Mouse (Mus musculus): ENCODE data around the gene A530084C06Rik. TPM values are rescaled to one million over a fixed set of nuclear protein-coding genes. Genes with fewer than 3 reads are reported as not detected.

Gene A530084C06Rik
- total and polyA plus RNA-seq, 2 experiments from 2014 or later = not detected

DNA sequence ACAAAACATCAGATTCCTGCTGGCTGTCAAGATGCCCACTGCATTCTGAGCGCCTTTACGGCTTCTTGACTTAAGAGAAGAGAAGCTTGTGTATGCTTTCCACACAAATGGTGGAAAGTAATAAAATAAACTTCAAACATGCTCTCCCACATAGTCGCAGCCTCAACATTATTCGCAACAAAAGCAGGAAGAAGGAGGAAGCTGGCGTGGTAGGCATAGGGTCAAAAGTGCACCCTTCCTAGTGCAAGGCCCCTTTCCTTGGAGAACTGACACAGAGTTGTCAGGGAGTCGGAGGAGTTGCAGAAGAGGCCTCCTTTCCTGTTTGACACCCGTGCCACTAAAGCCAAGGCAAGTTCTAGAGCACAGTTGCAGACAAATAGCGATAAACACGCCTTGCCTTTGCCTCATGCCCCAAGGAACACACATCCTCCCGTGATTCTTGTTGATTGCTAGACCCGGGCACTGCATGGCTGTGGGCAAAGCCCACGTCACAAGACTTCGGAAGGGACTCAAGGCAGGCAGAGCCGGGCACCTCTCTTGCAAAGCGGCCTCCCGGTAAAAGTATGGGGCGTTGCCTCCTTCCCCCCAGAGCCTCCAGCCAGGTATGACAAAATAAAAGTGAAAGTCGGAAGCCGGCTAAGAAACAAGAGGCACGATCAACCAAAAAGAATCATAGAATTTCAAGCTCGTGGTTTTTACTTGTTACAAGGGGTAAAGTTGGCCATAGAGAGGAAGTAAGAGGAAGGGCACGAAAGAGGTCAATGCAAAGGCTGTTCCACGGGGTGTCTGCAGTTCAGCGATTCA is 2.0 kb downstream of the A530084C06Rik start:
- WGBS = 8% methylated on average over 24 of the region's 24 CpGs
- Histone ChIP-seq H3K9ac (replicated peaks; ENCODE audit: low read depth, low read length) (no peak overlapping the region), H3K36me3 (replicated peaks; ENCODE audit: control insufficient read depth, insufficient read depth, low read length) (no peaks in the 10 kb centered on the region), H3K4me1 (ENCODE audit: control insufficient read depth, insufficient read depth) (peaks cover 7% of the 10 kb centered on the region; the same call in 1 of the 2 replicates), H3K4me3 (ENCODE audit: low read depth, low read length) (peak overlapping the region; percentile 67), H3K4me2 (ENCODE audit: low read depth, low read length) (peak overlapping the region; percentile 97), H3K27ac (ENCODE audit: low read depth) (no peak overlapping the region), H3K27me3 (ENCODE audit: control insufficient read depth, insufficient read depth, low read length) (peaks cover 85% of the 10 kb centered on the region), H3K9me3 (replicated peaks; ENCODE audit: control insufficient read depth, low read length) (no peaks in the 10 kb centered on the region)
- DNase-seq (ENCODE audit: low spot score) (no peak), ATAC-seq (ENCODE audit: insufficient read depth, low read depth) (no peak)
- TF ChIP-seq EP300 (IDR thresholded peaks at IDR 0.05; ENCODE audit: low read depth) (no peak), CTCF (IDR thresholded peaks at IDR 0.05; ENCODE audit: low read depth) (no peak)

DNA sequence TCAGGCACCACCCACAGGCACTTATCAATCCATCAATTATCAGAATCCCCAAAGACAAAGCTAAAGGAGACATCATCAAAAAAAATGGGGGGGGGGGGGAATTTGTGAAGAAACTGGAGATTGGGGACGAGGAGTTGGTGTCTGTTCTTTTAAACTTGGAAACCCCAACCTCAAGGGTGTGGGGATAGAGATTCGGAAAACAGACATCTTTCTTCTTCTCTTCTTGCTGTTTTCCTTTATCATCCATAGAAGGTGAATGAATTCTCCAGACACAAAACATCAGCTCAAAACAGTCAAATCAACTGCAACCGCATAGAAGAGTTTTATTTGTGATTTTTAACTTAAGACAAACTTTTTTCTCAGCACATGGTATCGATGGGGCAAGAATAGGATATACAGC is 3.3 kb downstream of the A530084C06Rik start, which contains the start of gene Foxq1:
Gene Foxq1 (plus strand): TSS at position 301 of the 400 bp plus-strand sequence.
- no peak within 1 kb of the TSS for H3K9ac ChIP-seq (replicated peaks; ENCODE audit: low read depth, low read length)
- peak within 1 kb of the TSS; percentile 97; the same call in 1 of the 2 replicates for H3K4me2 ChIP-seq (ENCODE audit: low read depth, low read length)
- H3K9me3 ChIP-seq (replicated peaks; ENCODE audit: control insufficient read depth, low read length) = no peaks in the 10 kb centered on the region
- peak within 1 kb of the TSS; percentile 67; the same call in 1 of the 2 replicates for H3K4me3 ChIP-seq (ENCODE audit: low read depth, low read length)
- H3K27ac ChIP-seq (ENCODE audit: low read depth) = no peak within 1 kb of the TSS
- peaks cover 7% of the 10 kb centered on the region; the same call in 1 of the 2 replicates for H3K4me1 ChIP-seq (ENCODE audit: control insufficient read depth, insufficient read depth)
- WGBS = 69% methylated on average over 4 of the region's 4 CpGs
- peaks cover 72% of the 10 kb centered on the region for H3K27me3 ChIP-seq (ENCODE audit: control insufficient read depth, insufficient read depth, low read length)
- DNase-seq (ENCODE audit: low spot score) (no peak), ATAC-seq (ENCODE audit: insufficient read depth, low read depth) (no peak)
- H3K36me3 ChIP-seq (replicated peaks; ENCODE audit: control insufficient read depth, insufficient read depth, low read length) = no peaks in the 10 kb centered on the region
- no peak for TF ChIP-seq CTCF (IDR thresholded peaks at IDR 0.05; ENCODE audit: low read depth)
- TF ChIP-seq EP300 (IDR thresholded peaks at IDR 0.05; ENCODE audit: low read depth) = no peak

DNA sequence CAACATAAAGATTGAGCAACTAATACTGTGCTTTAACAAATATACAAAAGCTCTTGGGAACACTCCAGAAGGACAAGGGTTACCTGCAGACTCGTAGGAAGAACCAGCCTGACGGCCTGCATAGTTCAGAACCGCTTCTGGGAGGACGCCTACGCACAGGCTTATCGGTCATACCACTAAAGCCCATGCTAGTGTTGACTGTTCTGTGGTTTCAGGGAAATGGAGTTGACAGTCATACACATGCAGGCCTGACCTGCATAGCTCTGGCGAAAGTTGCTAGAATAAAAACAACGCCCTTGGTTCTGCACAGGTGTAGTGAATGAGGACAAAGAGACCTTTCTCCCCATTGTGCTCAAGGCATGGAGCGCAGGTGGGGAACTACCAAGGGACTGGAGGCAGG is 11.5 kb downstream of the A530084C06Rik start:
- Histone ChIP-seq H3K9me3 (replicated peaks; ENCODE audit: control insufficient read depth, low read length) (no peaks in the 10 kb centered on the region), H3K27me3 (ENCODE audit: control insufficient read depth, insufficient read depth, low read length) (no peaks in the 10 kb centered on the region), H3K36me3 (replicated peaks; ENCODE audit: control insufficient read depth, insufficient read depth, low read length) (no peaks in the 10 kb centered on the region), H3K9ac (replicated peaks; ENCODE audit: low read depth, low read length) (no peak overlapping the region), H3K4me1 (ENCODE audit: control insufficient read depth, insufficient read depth) (no peaks in the 10 kb centered on the region; the same call in 1 of the 2 replicates), H3K27ac (ENCODE audit: low read depth) (no peak overlapping the region), H3K4me2 (ENCODE audit: low read depth, low read length) (no peak overlapping the region), H3K4me3 (ENCODE audit: low read depth, low read length) (no peak overlapping the region)
- DNase-seq (ENCODE audit: low spot score) (no peak), ATAC-seq (ENCODE audit: insufficient read depth, low read depth) (no peak)
- WGBS = 78% methylated on average over 9 of the region's 9 CpGs
- no peak for TF ChIP-seq EP300 (IDR thresholded peaks at IDR 0.05; ENCODE audit: low read depth)
- TF ChIP-seq CTCF (IDR thresholded peaks at IDR 0.05; ENCODE audit: low read depth) = no peak

DNA sequence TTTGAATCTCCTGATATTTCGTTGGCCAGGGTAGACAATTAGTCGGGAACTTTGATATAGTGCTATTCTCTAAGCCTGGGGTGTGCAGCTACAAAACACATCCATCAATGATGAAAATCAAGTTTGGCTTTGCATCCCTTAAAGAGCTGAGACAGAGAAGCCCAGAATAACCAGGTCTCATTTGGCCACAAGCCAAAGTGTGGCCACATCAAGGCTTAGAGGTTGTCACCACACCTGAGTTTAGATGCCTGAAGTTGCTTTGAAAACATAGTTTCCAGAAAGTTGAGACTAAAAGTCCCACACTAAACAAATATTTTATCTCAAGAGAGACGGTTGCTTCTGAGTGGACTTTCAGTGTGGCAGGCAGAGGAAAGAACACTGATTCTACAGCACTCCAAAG is 11.9 kb downstream of the A530084C06Rik start:
- ATAC-seq (ENCODE audit: insufficient read depth, low read depth) = no peak
- DNase-seq (ENCODE audit: low spot score) = no peak
- Histone ChIP-seq H3K4me1 (ENCODE audit: control insufficient read depth, insufficient read depth) (no peaks in the 10 kb centered on the region; the same call in 1 of the 2 replicates), H3K4me3 (ENCODE audit: low read depth, low read length) (no peak overlapping the region), H3K4me2 (ENCODE audit: low read depth, low read length) (no peak overlapping the region), H3K27me3 (ENCODE audit: control insufficient read depth, insufficient read depth, low read length) (no peaks in the 10 kb centered on the region), H3K9ac (replicated peaks; ENCODE audit: low read depth, low read length) (no peak overlapping the region), H3K36me3 (replicated peaks; ENCODE audit: control insufficient read depth, insufficient read depth, low read length) (no peaks in the 10 kb centered on the region), H3K27ac (ENCODE audit: low read depth) (no peak overlapping the region), H3K9me3 (replicated peaks; ENCODE audit: control insufficient read depth, low read length) (no peaks in the 10 kb centered on the region)
- TF ChIP-seq EP300 (IDR thresholded peaks at IDR 0.05; ENCODE audit: low read depth) (no peak), CTCF (IDR thresholded peaks at IDR 0.05; ENCODE audit: low read depth) (no peak)
- WGBS = 76% methylated on average over 3 of the region's 3 CpGs

DNA sequence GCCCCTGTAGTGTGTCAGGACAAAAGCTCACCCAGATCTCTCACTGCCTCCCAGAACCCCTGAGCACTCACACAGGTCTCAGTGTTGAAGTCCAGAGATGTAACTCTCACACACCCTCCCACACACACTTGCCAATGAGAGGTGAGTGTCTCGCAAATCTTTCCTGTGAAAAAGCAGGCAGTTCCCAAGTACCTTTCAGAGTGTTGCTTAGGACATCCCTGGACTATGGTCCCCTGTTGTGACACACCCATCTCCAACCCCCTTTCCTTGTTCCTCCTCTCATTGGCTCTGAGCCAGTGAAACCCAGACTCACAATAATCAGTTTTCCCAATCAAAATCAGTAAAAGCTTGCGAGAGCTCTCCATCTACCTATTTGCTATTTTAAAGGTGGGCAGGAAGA is 12.3 kb downstream of the A530084C06Rik start:
- DNase-seq (ENCODE audit: low spot score) (no peak), ATAC-seq (ENCODE audit: insufficient read depth, low read depth) (no peak)
- Histone ChIP-seq H3K27me3 (ENCODE audit: control insufficient read depth, insufficient read depth, low read length) (no peaks in the 10 kb centered on the region), H3K9me3 (replicated peaks; ENCODE audit: control insufficient read depth, low read length) (no peaks in the 10 kb centered on the region), H3K9ac (replicated peaks; ENCODE audit: low read depth, low read length) (no peak overlapping the region), H3K4me3 (ENCODE audit: low read depth, low read length) (no peak overlapping the region), H3K36me3 (replicated peaks; ENCODE audit: control insufficient read depth, insufficient read depth, low read length) (no peaks in the 10 kb centered on the region), H3K27ac (ENCODE audit: low read depth) (no peak overlapping the region), H3K4me2 (ENCODE audit: low read depth, low read length) (no peak overlapping the region), H3K4me1 (ENCODE audit: control insufficient read depth, insufficient read depth) (no peaks in the 10 kb centered on the region; the same call in 1 of the 2 replicates)
- TF ChIP-seq EP300 (IDR thresholded peaks at IDR 0.05; ENCODE audit: low read depth) (no peak), CTCF (IDR thresholded peaks at IDR 0.05; ENCODE audit: low read depth) (no peak)
- 80% methylated on average over 2 of the region's 2 CpGs for WGBS
